Mouse (Mus musculus): ENCODE data around the gene Ggcx. TPM values are rescaled to one million over a fixed set of nuclear protein-coding genes. Genes with fewer than 3 reads are reported as not detected.

Ggcx gene
- 7.3 and 7.6 TPM in 2 replicates for polyA plus RNA-seq (2012; rRNA removed)

DNA sequence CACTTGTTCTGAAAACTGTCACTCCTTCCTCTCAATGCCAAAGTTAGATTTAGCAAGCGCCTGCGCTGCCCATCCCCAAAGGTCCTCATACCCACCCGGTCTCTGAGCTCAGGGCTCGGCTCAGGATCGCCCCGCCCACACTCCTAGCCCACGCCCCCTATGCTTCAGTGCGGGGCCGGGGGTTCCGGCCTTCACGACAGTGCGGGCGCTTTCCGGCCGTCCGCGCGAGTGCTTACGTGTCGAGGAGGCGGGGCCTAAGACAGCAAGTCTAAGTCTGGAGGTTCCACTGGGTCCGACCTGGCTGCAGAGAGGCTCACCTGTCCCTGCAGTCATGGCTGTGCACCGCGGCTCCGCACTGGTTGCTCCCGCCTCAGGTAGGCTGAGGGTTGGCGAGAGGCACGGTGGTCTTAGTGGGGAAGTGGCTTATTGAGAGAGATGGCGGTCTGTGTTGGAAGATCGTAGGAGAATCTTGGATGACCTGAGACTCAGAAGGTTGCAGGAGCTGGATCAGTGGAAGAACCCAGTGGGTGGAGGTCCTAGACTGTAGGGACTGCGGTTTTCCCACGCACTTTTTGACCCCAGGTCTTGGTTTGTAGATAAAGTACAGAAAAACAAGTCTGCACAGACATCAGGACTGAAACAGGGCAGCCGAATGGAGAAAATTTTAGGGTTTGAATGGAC, at the start of gene Ggcx:
Ggcx (plus strand) TSS at position 233 of the 681 bp plus-strand sequence.
- H3K4me1 ChIP-seq (ENCODE audit: control insufficient read depth, insufficient read depth, insufficient read length), result peaks cover 6% of the 10 kb centered on the region; the same call in 1 of the 2 replicates
- DNase-seq (ENCODE audit: low read depth in 1 of 2, low spot score in 2 of 2), result peak; percentile 87 to 96
- peaks cover 4% of the 10 kb centered on the region for H3K36me3 ChIP-seq (ENCODE audit: control insufficient read depth, insufficient read depth, low read length)
- peak within 1 kb of the TSS; percentile 53 for H3K27ac ChIP-seq (ENCODE audit: insufficient read depth, low read length)
- 1% methylated on average over 33 of the region's 33 CpGs for WGBS
- no peaks in the 10 kb centered on the region for H3K27me3 ChIP-seq (ENCODE audit: control insufficient read depth, insufficient read depth, low read length)
- TF ChIP-seq POLR2A (IDR thresholded peaks at IDR 0.05; ENCODE audit: low read depth, low read length) (peak; percentile 39), CTCF (IDR thresholded peaks at IDR 0.05; ENCODE audit: extremely low read depth, insufficient read depth, insufficient read length, insufficient replicate concordance) (no peak)
- peak within 1 kb of the TSS; percentile 92 for H3K4me3 ChIP-seq (ENCODE audit: extremely low read depth, insufficient read depth, insufficient read length)

DNA sequence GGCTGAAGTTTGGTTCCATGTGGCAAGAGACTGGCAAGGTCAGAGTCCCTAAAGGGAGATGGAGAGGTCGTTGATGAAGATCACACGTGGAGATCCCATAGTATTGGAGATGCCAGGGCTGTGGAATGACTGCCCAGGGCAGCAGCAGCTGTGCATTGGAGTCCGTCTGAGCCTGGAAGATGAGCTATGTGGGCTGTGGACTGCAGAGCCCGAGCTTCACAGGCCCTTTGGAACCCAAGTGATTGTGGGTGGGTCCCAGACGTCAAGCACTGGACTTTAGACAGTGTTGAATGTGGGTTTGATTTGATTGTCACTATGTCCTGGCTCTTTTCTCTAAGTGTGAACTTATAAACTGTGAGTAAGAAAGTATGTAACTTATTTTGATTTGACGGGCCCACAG, 49.1 kb upstream of the Ggcx start:
- 64% methylated on average over 6 of the region's 6 CpGs for WGBS
- Histone ChIP-seq H3K36me3 (ENCODE audit: control insufficient read depth, insufficient read depth, low read length) (peaks cover 9% of the 10 kb centered on the region), H3K27me3 (ENCODE audit: control insufficient read depth, insufficient read depth, low read length) (no peaks in the 10 kb centered on the region), H3K4me3 (ENCODE audit: extremely low read depth, insufficient read depth, insufficient read length) (no peak overlapping the region), H3K4me1 (ENCODE audit: control insufficient read depth, insufficient read depth, insufficient read length) (peaks cover 4% of the 10 kb centered on the region; the same call in 1 of the 2 replicates), H3K27ac (ENCODE audit: insufficient read depth, low read length) (no peak overlapping the region)
- DNase-seq (ENCODE audit: low read depth in 1 of 2, low spot score in 2 of 2), result no peak
- TF ChIP-seq POLR2A (IDR thresholded peaks at IDR 0.05; ENCODE audit: low read depth, low read length) (no peak), CTCF (IDR thresholded peaks at IDR 0.05; ENCODE audit: extremely low read depth, insufficient read depth, insufficient read length, insufficient replicate concordance) (no peak)

DNA sequence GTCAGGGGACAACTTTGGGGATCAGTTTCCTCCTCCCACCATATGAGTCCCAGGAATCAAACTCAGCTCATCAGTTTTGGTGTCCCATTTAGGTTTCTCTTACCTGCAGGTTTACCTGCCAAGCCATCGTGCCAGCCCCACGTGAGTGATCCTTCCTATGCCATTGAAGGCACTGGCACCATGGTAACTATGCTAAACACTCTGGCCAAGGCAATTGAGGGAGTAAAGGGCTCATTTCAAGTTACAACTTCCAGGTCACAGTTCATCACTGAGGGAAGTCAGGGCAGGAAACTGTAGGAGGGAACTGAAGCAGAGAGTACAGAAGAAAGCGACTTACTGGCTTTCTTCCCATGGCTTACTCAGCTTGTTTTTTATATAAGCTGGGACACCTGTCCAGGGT, 47.8 kb upstream of the Ggcx start:
- no peaks in the 10 kb centered on the region for H3K27me3 ChIP-seq (ENCODE audit: control insufficient read depth, insufficient read depth, low read length)
- peaks cover 1% of the 10 kb centered on the region; the same call in 1 of the 2 replicates for H3K36me3 ChIP-seq (ENCODE audit: control insufficient read depth, insufficient read depth, low read length)
- 62% methylated on average over 3 of the region's 3 CpGs for WGBS
- H3K4me1 ChIP-seq (ENCODE audit: control insufficient read depth, insufficient read depth, insufficient read length), result peaks cover under 1% of the 10 kb centered on the region; the same call in 1 of the 2 replicates
- DNase-seq (ENCODE audit: low read depth in 1 of 2, low spot score in 2 of 2), result no peak
- no peak overlapping the region for H3K27ac ChIP-seq (ENCODE audit: insufficient read depth, low read length)
- TF ChIP-seq POLR2A (IDR thresholded peaks at IDR 0.05; ENCODE audit: low read depth, low read length) (no peak), CTCF (IDR thresholded peaks at IDR 0.05; ENCODE audit: extremely low read depth, insufficient read depth, insufficient read length, insufficient replicate concordance) (no peak)
- H3K4me3 ChIP-seq (ENCODE audit: extremely low read depth, insufficient read depth, insufficient read length), result no peak overlapping the region

DNA sequence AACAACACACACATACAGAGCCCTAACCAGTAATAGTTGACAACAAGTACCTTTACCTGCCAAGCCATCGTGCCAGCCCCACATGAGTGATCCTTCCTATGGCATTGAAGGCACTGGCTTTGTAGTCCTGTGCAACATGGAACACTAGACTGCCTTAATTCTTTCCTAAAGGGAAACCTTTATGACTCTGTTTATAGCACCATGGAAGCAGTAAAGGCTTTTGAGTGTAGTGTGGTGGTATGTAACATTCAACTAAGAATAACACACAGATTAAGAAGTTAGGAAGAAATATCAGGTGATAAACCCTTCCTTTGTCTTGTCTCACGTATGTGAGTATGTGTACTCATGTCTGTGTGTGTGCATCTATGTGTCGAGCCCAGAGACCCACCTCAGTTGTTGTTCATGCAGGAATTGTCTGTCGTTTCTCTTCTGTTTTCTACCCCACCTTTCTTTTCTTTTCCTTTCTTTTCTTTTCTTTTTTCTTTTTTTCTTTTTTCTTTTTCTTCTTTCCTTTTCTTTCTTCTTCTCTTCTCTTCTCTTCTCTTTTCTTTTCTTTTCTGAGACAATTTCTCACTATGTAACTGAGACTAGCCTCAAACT, 47.2 kb upstream of the Ggcx start, which contains the start of gene Rnf181:
Rnf181 (minus strand) TSS at position 113 of the 600 bp plus-strand sequence.
- Histone ChIP-seq H3K36me3 (ENCODE audit: control insufficient read depth, insufficient read depth, low read length) (peaks cover 1% of the 10 kb centered on the region; the same call in 1 of the 2 replicates), H3K27me3 (ENCODE audit: control insufficient read depth, insufficient read depth, low read length) (no peaks in the 10 kb centered on the region), H3K27ac (ENCODE audit: insufficient read depth, low read length) (no peak within 1 kb of the TSS), H3K4me3 (ENCODE audit: extremely low read depth, insufficient read depth, insufficient read length) (no peak within 1 kb of the TSS), H3K4me1 (ENCODE audit: control insufficient read depth, insufficient read depth, insufficient read length) (no peaks in the 10 kb centered on the region; the same call in 1 of the 2 replicates)
- 86% methylated on average over 4 of the region's 4 CpGs for WGBS
- no peak for DNase-seq (ENCODE audit: low read depth in 1 of 2, low spot score in 2 of 2)
- TF ChIP-seq POLR2A (IDR thresholded peaks at IDR 0.05; ENCODE audit: low read depth, low read length) (no peak), CTCF (IDR thresholded peaks at IDR 0.05; ENCODE audit: extremely low read depth, insufficient read depth, insufficient read length, insufficient replicate concordance) (no peak)

DNA sequence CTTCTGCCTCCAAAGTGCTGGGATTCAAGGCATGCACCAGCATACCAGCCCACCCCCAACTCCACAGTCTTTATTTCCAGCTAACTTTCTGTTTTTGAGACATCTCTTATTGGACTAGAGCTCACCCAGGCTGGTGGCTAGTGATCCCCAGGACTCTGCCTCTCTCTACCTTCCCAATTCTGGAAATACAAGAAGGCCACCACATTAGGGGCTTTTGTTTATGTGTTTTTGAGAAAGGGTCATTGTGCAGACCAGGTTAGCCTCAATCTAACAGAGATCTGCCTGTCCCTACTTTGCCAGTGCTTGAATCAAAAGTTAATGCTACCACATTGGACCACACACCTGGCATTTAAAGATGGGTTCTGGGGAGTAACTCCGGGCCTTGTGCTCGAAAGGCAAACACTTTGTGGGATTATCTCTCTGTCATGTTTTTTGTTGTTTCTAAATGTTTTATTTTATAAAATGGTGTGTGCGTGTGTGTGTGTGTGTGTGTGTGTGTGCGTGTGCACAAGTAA, 46.6 kb upstream of the Ggcx start:
- no peak overlapping the region for H3K27ac ChIP-seq (ENCODE audit: insufficient read depth, low read length)
- H3K36me3 ChIP-seq (ENCODE audit: control insufficient read depth, insufficient read depth, low read length), result peaks cover 1% of the 10 kb centered on the region; the same call in 1 of the 2 replicates
- no peak for DNase-seq (ENCODE audit: low read depth in 1 of 2, low spot score in 2 of 2)
- H3K4me1 ChIP-seq (ENCODE audit: control insufficient read depth, insufficient read depth, insufficient read length), result no peaks in the 10 kb centered on the region; the same call in 1 of the 2 replicates
- TF ChIP-seq POLR2A (IDR thresholded peaks at IDR 0.05; ENCODE audit: low read depth, low read length) (no peak), CTCF (IDR thresholded peaks at IDR 0.05; ENCODE audit: extremely low read depth, insufficient read depth, insufficient read length, insufficient replicate concordance) (no peak)
- H3K27me3 ChIP-seq (ENCODE audit: control insufficient read depth, insufficient read depth, low read length), result no peaks in the 10 kb centered on the region
- WGBS, result 79% methylated on average over 4 of the region's 4 CpGs
- no peak overlapping the region for H3K4me3 ChIP-seq (ENCODE audit: extremely low read depth, insufficient read depth, insufficient read length)

DNA sequence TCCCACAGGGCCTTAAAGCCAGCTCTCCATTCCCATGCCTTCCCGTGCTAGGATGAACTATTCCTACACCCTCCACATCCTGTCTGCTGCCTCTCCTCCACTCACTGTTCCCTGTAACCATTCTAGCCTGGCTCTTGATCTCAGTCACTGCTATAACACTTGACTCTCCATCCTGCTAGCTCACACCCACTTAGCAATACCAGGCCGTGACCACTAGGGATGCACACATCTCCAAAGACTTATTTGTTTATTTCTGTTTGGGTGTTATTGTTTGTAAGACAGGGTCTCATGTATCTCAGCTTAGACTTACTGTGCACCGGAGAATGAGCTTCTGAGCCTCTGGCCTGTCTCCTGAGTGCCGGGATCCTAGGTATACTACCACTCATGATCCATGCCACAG, 44.6 kb upstream of the Ggcx start:
- no peak overlapping the region for H3K4me3 ChIP-seq (ENCODE audit: extremely low read depth, insufficient read depth, insufficient read length)
- no peak for DNase-seq (ENCODE audit: low read depth in 1 of 2, low spot score in 2 of 2)
- H3K27ac ChIP-seq (ENCODE audit: insufficient read depth, low read length), result peak overlapping the region; percentile 7; the same call in 1 of the 2 replicates
- WGBS, result 94% methylated on average over 4 of the region's 4 CpGs
- peaks cover 1% of the 10 kb centered on the region; the same call in 1 of the 2 replicates for H3K36me3 ChIP-seq (ENCODE audit: control insufficient read depth, insufficient read depth, low read length)
- H3K4me1 ChIP-seq (ENCODE audit: control insufficient read depth, insufficient read depth, insufficient read length), result no peaks in the 10 kb centered on the region; the same call in 1 of the 2 replicates
- no peaks in the 10 kb centered on the region for H3K27me3 ChIP-seq (ENCODE audit: control insufficient read depth, insufficient read depth, low read length)
- TF ChIP-seq POLR2A (IDR thresholded peaks at IDR 0.05; ENCODE audit: low read depth, low read length) (no peak), CTCF (IDR thresholded peaks at IDR 0.05; ENCODE audit: extremely low read depth, insufficient read depth, insufficient read length, insufficient replicate concordance) (no peak)
